Mouse (Mus musculus) splenic B cell, adult 2 months (primary cell): ENCODE data around the gene Gm27029.
"Not testable (repeated sequence)": the region's sequence is repeated elsewhere in the genome, so short reads cannot be mapped to it uniquely, and the experiment has no call there.

Experiments used
- DNase-seq: peaks from one replicate; pipeline ENCODE4 v3.0.0-alpha.2; 2011; ENCODE audit warnings: low read depth, low spot score
- H3K27me3 ChIP-seq: 2 replicates; pipeline ENCODE4 v1.6.1; 2012; ENCODE audit warnings: mild to moderate bottlenecking, low read length, moderate library complexity, mixed read lengths; ENCODE audit not compliant: control insufficient read depth, poor library complexity, insufficient read depth, severe bottlenecking
- H3K36me3 ChIP-seq: 2 replicates; pipeline ENCODE4 v1.6.1; 2012; ENCODE audit warnings: mild to moderate bottlenecking, low read length, moderate library complexity, mixed read lengths; ENCODE audit not compliant: control insufficient read depth, poor library complexity, insufficient read depth, severe bottlenecking

Gm27029 gene

DNA sequence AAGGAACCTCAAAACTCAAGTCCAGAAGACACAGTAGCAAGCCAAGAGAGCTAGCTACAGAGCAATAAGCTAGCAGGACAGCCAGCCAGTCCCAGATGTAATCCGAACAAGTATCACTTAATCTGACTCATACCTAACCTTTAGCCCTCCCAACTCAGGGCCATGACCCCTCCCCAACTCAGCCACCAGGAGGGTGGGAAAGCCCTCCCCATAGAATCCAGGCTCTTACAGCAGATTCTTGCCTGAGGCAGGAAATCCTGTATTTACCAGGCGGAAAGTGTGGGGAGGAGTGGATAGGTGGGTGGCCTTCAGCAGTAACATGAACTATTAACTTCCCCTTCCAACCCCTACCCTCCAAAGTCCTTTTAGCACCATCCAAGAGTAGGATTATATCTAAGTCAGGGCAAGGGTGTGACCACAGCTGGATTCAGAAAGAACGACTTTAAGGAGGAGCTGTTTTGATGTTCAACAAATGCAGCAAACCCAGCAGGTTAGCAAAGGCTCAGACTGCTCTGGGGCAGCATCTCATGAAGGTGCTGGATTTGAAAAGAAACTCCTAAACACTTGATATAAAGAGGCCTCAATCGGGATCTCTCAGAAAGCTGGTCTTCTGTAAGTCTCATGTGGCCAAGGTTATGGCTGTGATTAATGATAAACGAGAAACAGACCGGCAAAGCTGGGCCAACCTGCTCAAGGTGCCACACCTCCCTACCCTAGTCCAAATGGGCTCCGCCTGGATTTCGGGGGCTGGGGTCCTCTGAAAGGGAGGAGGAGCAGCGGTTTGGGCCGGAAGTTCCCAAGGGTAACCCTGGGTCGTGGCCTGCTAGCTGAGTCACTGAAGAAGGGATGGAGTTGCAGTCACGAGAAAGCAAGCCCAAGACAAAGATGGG lies 39.9 kb upstream of the Gm27029 start, which contains the start of gene Rnd2:
Rnd2 (plus strand) TSS at position 789 of the 890 bp plus-strand sequence.
- Histone ChIP-seq H3K36me3 (peaks cover 2% of the 10 kb centered on the region; the same call in 1 of the 2 replicates), H3K27me3 (peaks cover 4% of the 10 kb centered on the region; the same call in 1 of the 2 replicates)
- DNase-seq: peak; percentile 19

DNA sequence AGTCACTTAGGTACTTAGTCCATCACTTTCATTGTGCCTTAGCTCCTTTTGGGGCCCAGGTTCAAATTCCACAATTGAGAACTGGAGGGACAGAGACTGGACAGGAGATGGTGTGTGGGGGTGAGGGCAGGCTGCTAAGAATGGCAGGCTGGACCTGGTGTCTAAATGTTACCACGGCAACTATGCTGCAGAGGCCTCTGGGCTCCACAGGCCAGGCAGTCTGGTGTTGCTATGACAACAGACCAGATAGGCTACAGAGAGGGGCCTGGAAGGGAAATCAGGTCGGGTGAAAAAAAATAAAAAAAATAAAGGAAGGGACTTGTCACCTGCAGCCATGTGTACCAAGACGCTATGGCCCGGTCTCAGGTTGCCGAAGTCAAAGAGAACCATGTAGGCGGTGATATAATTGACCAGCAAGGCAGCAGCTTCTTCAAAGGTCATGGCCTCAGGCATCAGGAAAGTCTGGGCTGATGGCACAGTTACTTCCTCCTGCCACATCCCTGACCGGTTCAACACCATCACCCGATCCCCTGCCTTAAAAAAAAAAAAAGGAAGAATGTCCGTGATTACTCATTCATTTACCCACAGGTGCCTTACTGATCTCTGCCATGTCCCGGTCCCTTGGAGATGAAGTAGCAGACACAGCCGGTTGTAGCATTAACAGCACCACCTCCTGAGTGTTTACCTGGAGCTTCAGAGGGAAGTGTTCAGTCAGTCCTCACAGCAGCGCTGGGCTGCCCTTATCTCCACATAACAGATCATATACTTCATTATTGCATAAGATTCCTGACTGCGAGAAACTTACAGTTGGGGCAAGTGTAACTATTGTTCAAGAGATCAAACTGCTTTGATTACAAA lies 38.2 kb upstream of the Gm27029 start:
- Histone ChIP-seq H3K27me3 (peaks cover under 1% of the 10 kb centered on the region; the same call in 1 of the 2 replicates), H3K36me3 (peaks cover 6% of the 10 kb centered on the region; the same call in 1 of the 2 replicates)
- peak; percentile 29 for DNase-seq

DNA sequence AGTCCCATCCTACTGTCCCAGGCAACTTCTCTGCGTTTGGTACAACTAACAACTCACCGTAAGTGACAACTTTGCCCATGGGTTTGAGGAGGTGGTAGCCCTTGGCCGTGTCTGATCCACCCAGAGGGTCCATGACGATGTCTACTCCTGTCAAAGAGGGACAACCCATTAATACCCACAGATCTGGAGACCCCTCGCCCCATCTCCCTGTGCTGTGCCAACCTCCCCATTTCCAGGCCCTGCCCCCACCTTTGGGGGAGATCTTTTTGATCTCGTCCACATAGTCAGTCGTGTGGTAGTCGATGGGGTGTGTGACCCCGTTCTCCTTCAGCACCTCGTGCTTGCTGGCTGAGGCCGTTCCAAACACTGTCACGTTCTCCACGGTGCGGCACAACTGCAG lies 37.5 kb upstream of the Gm27029 start:
- H3K27me3 ChIP-seq: no peaks in the 10 kb centered on the region
- no peak for DNase-seq
- peaks cover 8% of the 10 kb centered on the region for H3K36me3 ChIP-seq

DNA sequence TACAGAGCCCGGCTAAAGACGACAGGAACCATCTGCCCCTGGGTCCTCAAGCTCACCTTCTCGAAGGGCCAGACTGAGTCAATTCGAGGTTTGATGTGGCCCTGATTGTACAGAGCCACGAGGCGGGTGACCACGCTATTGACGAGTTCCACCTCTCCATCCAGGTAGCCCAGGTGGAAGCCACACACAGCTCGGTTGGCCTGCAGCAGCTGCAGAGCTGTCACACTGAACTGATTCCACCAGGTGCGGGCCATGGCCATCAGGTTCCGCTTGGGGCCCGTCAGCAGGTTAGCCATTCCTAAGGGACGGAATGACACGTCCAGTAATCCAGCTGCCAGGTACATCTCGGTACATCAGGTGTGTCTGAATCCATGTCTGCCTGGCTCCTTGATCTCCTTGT lies 35.7 kb upstream of the Gm27029 start:
- H3K27me3 ChIP-seq: no peaks in the 10 kb centered on the region
- peaks cover 10% of the 10 kb centered on the region for H3K36me3 ChIP-seq
- DNase-seq: no peak

DNA sequence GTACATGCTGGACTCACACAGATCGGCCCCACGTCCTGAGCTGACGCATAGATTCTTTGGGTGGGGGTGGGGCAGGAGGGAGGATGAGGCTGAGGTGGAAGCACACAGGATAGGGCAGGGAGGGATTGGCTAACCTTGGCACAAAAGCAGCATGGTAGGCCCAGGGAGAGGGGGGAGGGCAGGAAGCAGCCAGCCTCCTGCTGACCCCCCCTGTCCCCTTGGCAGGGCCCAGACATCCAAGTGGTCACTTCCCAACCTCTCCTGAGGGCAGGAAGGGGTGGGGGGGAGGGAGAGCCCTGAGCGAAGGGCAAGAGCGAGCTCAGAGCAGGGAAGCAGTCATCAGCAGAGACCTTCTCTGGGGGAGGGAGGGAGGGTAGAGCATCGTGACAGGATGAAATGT lies 35.1 kb upstream of the Gm27029 start:
- H3K27me3 ChIP-seq: no peaks in the 10 kb centered on the region
- DNase-seq: no peak

DNA sequence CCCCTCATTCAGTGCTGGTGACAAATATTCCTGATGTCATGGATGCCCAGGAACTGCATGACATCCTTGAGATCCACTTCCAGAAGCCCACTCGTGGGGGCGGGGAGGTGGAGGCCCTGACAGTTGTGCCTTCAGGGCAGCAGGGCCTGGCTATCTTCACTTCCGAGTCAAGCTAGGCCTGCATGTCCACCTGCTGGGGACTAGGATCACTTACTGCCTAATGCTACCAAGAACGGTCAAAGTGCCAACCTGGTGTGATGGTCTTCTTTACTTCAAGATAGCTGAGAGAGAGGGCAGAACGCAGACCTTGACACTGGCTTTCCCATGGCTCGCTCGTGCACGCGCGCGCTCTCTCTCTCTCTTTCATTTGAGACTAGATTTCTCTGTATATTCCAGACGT lies 33.6 kb upstream of the Gm27029 start:
- peaks cover 11% of the 10 kb centered on the region for H3K36me3 ChIP-seq
- DNase-seq: no peak

More for the DNA sequence above, 35.1 kb upstream of the Gm27029 start:
- H3K36me3 ChIP-seq: peaks cover 10% of the 10 kb centered on the region

DNA sequence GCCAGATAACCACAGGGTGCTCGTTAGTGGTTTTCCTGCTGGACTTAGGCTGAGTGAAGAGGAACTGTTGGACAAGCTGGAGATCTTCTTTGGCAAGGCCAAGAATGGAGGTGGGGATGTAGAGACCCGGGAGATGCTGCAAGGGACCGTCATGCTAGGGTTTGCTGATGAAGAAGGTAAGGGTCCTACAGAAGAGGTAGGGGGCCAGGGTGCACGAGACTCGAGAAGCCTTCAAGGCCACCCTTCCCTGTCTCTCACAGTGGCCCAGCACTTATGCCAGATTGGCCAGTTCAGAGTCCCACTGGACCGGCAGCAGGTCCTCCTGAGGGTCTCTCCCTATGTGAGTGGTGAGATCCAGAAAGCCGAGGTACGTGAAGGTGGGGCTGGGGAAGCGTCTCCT lies 33.0 kb upstream of the Gm27029 start:
- no peak for DNase-seq
- H3K27me3 ChIP-seq: no peaks in the 10 kb centered on the region
- H3K36me3 ChIP-seq: peaks cover 11% of the 10 kb centered on the region

More for the DNA sequence above, 33.6 kb upstream of the Gm27029 start:
- H3K27me3 ChIP-seq: no peaks in the 10 kb centered on the region

DNA sequence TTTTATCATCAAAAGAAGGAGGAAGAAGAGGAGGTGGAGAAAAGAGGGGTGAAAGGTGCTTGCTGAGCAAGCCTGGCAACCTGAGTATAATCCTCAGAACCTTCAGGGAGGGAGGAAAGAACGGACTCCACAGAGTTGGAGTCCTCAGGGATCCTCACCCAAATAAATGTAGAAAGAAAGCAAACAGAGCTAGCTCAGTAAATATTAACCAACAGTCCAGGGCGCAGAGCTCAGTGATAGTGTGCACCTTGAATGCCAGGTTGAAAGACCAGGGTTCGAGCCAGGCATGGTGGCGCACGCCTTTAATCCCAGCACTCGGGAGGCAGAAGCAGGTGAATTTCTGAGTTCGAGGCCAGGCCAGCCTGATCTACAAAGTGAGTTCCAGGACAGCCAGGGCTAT lies 31.0 kb upstream of the Gm27029 start:
- Histone ChIP-seq H3K36me3 (peaks cover 10% of the 10 kb centered on the region), H3K27me3 (no peaks in the 10 kb centered on the region)
- DNase-seq: no peak

DNA sequence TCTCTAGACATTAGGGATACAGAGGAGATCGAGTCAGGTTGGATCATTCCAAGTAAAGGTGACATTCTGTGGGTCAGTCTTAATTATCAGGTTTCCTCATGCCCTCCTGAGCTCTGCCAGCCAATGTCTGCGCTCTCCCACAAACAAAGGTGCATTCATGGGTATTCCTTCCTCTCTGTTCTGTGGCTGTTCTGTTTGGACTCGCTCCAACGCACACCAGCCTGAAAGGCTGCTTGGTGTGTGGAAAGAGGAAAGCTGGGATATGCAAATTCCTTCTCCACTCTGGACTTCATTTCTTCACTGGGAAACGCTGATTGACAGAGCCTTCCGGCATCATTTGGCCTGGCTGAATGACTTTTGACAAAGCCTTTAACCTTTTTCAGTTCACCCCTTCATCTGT lies 30.1 kb upstream of the Gm27029 start:
- DNase-seq: no peak
- no peaks in the 10 kb centered on the region for H3K27me3 ChIP-seq
- peaks cover 10% of the 10 kb centered on the region for H3K36me3 ChIP-seq

DNA sequence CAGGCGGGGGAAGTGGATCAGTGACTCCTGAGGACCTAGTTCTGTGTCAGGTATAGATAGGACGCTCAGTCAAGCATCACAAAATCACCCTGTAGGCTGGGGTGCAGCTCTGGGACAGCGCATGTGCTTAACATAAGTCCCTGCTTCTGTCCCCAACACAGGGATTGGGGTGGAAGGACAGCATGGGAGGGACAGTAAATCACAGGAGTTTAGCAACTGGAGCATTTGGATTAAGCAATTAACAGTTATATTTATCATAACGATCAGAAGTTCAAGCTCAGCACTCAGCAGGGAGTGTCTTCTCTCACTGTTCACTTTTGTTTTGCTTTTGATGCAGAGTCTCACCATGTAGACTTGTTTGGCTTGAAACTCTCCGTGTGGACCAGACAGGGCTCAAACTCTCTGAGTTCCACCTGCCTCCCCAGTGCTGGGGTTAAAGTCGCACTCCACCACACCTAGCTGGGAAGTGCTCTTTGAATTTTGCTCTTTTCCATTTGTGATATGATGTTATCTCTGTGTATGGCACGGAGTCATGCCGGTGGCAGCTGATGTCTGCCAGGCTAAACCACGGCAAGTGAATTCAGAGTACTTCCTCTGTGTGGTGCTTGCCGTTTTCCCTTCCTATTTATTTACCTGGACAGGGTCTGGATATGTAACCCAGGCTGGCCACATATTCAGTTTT lies 27.6 kb upstream of the Gm27029 start:
- Histone ChIP-seq H3K27me3 (no peaks in the 10 kb centered on the region), H3K36me3 (peaks cover 5% of the 10 kb centered on the region)
- no peak for DNase-seq

DNA sequence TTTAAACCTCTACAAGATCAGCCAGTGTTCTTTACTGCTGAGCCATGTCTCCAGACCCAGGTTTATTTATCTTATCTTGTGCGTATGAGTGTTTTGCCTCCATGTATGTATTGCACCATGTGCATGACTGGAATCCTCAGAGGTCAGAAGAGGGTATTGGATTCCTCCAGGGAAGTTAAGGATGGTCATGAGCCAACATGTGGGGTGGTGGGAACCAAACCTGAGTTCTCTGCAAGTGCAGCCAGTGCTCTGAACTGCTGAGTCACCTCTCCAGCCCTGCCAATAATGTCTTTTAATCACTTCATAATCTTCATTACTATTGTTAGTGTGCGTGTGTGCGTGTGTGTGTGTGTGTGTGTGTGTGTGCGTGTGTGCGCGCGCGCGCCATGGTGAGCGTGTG lies 26.9 kb upstream of the Gm27029 start:
- DNase-seq: no peak
- Histone ChIP-seq H3K36me3 (peaks cover 3% of the 10 kb centered on the region), H3K27me3 (no peaks in the 10 kb centered on the region)

DNA sequence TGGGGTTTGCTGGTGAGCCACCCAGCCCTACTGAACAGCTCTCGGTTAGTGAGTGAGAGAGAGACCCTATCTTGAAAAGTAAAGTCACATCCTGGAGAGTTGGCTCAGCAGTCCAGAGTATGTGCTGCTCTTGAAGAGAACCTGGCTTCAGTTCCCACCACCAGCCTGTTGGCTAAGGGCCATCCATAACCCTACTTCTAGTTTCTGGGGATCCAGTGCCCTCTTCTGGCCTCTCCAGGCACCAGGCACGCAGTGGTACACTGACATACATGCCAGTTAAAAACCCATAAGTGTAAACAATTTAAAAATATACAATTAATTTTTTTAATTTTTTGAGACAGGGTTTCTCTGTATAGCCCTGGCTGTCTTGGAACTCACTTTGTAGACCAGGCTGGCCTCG lies 25.8 kb upstream of the Gm27029 start:
- peak; percentile 58 for DNase-seq
- Histone ChIP-seq H3K36me3 (peaks cover 3% of the 10 kb centered on the region), H3K27me3 (no peaks in the 10 kb centered on the region)

DNA sequence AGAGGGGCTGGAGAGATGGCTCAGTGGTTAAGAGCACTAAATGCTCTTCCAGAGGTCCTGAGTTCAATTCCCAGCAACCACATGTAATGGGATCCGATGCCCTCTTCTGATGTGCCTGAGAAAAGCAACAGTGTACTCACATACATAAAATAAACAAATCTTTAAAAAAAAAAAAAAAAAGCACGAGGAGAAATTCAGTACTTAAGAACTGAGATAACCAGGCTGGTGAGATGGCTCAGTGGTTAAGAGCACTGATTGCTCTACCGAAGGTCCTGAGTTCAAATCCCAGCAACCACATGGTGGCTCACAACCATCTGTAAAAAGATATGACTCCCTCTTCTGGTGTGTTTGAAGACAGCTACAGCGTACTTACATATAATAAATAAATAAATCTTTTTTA lies 25.0 kb upstream of the Gm27029 start:
- not testable (repeated sequence) for H3K27me3 ChIP-seq, H3K36me3 ChIP-seq, DNase-seq

DNA sequence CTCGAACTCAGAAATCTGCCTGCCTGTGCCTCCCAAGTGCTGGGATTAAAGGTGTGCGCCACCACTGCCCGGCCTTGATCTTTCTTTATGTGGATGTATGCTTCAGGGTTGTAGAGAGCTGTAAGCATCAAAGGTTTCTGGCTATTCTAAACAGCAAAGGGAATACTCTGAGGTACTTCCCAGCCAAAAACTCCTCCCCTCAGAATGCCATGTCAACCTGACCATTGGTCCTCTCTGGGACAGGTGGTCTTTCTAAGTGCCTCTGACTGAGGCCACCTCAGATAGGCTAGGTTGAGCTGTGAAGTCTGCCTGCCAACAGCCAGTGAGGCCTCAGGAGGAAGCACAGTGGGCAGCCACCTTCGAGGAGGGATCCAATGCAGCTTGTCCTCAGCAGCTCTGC lies 24.3 kb upstream of the Gm27029 start:
- DNase-seq: peak; percentile 39
- H3K27me3 ChIP-seq: no peaks in the 10 kb centered on the region
- H3K36me3 ChIP-seq: peaks cover 5% of the 10 kb centered on the region
